Mouse (Mus musculus): Measurements from ENCODE around the gene E130114P18Rik. TPM values are rescaled to one million over a fixed set of nuclear protein-coding genes. Genes with fewer than 3 reads are reported as not detected.

The E130114P18Rik gene
- total and polyA plus RNA-seq, 2 experiments, result not detected

DNA sequence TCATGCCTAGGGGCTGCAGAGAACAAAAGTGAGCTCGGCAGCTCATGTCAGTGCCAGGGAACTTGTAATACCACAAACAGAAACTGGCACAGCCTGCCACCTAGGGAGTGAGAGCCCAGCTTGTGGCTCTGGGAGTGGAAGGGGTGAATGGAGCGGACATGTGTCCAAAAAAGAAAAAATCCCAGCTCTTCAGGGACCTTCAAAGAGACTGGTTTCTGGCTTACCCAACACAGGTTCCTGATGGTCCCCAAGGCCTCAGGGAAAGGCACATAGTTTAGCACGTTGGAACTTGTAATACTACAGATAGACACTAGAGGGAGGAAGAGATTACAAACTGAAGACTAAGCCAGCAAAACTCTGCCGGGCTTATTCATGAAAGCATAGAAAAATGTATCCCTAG is 213.2 kb downstream of the E130114P18Rik start:
- peak; percentile 65 for DNase-seq (ENCODE audit: extremely low read depth, low read depth, low spot score)
- TF ChIP-seq POLR2A (IDR thresholded peaks at IDR 0.05; ENCODE audit: extremely low read depth, insufficient read depth, low read length) (no peak), CTCF (IDR thresholded peaks at IDR 0.05; ENCODE audit: low read depth, low read length) (no peak)
- no peak overlapping the region for H3K9ac ChIP-seq (ENCODE audit: low read depth, low read length)
- WGBS, result 40% methylated on average over 4 of the region's 4 CpGs
- H3K27me3 ChIP-seq (ENCODE audit: control insufficient read depth, insufficient read depth, low read length), result no peaks in the 10 kb centered on the region
- no peaks in the 10 kb centered on the region for H3K79me2 ChIP-seq (ENCODE audit: control insufficient read depth, insufficient read depth, low read length)
- H3K4me1 ChIP-seq (ENCODE audit: control insufficient read depth, insufficient read depth, low read length), result no peaks in the 10 kb centered on the region
- H3K36me3 ChIP-seq (ENCODE audit: control insufficient read depth, insufficient read depth, low read length), result no peaks in the 10 kb centered on the region
- H3K4me3 ChIP-seq (ENCODE audit: insufficient read depth, low read depth, low read length), result no peak overlapping the region
- no peak overlapping the region for H3K27ac ChIP-seq (replicated peaks; ENCODE audit: insufficient read depth, low read depth, low read length)

DNA sequence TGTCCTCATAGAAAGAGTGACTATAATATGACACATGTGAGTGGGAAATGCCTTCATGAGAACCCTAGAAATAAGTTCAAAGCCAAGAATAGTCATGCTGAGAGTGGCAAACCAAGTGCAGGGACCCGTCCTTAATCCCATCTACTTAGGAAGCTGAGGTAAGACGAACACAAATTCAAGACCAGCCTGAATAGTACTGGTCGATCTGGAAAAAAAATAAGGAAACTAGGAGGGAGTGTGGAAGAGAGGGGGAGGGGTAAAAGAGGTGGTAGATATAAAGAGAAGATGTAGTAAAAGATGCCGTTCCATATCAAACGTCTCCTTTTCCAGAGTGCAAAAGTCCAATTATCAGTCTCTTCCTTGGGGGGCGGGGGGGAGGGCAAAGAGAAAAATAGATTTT is 213.7 kb downstream of the E130114P18Rik start:
- no peak overlapping the region for H3K4me3 ChIP-seq (ENCODE audit: insufficient read depth, low read depth, low read length)
- H3K27ac ChIP-seq (replicated peaks; ENCODE audit: insufficient read depth, low read depth, low read length), result no peak overlapping the region
- no peaks in the 10 kb centered on the region for H3K27me3 ChIP-seq (ENCODE audit: control insufficient read depth, insufficient read depth, low read length)
- H3K79me2 ChIP-seq (ENCODE audit: control insufficient read depth, insufficient read depth, low read length), result no peaks in the 10 kb centered on the region
- TF ChIP-seq POLR2A (IDR thresholded peaks at IDR 0.05; ENCODE audit: extremely low read depth, insufficient read depth, low read length), result no peak
- no peak for TF ChIP-seq CTCF (IDR thresholded peaks at IDR 0.05; ENCODE audit: low read depth, low read length)
- H3K9ac ChIP-seq (ENCODE audit: low read depth, low read length), result no peak overlapping the region
- no peaks in the 10 kb centered on the region for H3K36me3 ChIP-seq (ENCODE audit: control insufficient read depth, insufficient read depth, low read length)
- WGBS, result 77% methylated on average over 6 of the region's 6 CpGs
- no peak for DNase-seq (ENCODE audit: extremely low read depth, low read depth, low spot score)
- no peaks in the 10 kb centered on the region for H3K4me1 ChIP-seq (ENCODE audit: control insufficient read depth, insufficient read depth, low read length)

DNA sequence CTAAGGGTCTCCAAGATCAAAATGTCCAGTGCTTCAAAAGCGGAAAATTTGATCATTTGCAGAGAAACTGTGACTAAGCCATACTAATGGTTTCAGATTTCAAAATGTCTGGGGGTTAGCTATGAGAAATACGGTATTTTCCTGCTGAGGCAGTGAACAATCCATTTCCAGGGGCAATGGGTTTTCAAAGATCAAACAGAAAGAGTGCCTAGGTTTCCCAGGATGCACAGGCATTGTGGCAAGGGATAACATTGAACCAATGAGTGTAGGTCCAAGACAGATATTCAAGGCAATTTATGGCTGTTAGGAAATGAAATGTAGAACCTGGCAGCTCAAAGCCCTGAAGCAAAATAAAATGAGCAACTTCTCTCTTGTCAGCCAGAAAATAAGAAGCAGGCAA is 220.3 kb downstream of the E130114P18Rik start:
- DNase-seq (ENCODE audit: extremely low read depth, low read depth, low spot score), result peak; percentile 13
- Histone ChIP-seq H3K36me3 (ENCODE audit: control insufficient read depth, insufficient read depth, low read length) (no peaks in the 10 kb centered on the region), H3K79me2 (ENCODE audit: control insufficient read depth, insufficient read depth, low read length) (no peaks in the 10 kb centered on the region), H3K27ac (replicated peaks; ENCODE audit: insufficient read depth, low read depth, low read length) (0 out of 2 replicates have a peak overlapping the region, but pooled peaks have one; percentile 17), H3K27me3 (ENCODE audit: control insufficient read depth, insufficient read depth, low read length) (no peaks in the 10 kb centered on the region), H3K4me3 (ENCODE audit: insufficient read depth, low read depth, low read length) (no peak overlapping the region), H3K4me1 (ENCODE audit: control insufficient read depth, insufficient read depth, low read length) (peaks cover 1% of the 10 kb centered on the region; the same call in 1 of the 2 replicates), H3K9ac (ENCODE audit: low read depth, low read length) (no peak overlapping the region)
- no peak for TF ChIP-seq POLR2A (IDR thresholded peaks at IDR 0.05; ENCODE audit: extremely low read depth, insufficient read depth, low read length)
- no peak for TF ChIP-seq CTCF (IDR thresholded peaks at IDR 0.05; ENCODE audit: low read depth, low read length)
- WGBS, result 80% methylated on average over 2 of the region's 2 CpGs

DNA sequence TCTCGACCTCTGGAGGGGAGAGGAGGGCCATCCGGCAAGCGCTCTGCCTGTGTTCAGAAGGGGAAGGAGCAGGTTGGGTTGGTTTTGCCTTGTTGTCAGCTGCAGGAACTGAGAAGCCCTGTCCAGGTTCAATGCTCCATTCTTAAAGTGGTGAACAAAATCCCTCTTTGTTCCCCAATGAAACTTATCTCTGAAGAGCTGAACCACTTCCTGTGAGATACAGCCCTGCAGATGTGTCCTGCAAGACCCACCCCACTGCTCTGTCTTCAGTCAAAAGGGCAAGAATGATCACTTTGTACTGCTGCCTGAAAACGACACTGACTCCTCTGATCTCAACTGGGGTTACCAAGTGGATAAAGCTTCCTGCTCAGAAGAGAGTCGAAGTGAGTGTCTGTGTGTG is 233.9 kb downstream of the E130114P18Rik start:
- Histone ChIP-seq H3K36me3 (ENCODE audit: control insufficient read depth, insufficient read depth, low read length) (no peaks in the 10 kb centered on the region), H3K79me2 (ENCODE audit: control insufficient read depth, insufficient read depth, low read length) (no peaks in the 10 kb centered on the region), H3K27ac (replicated peaks; ENCODE audit: insufficient read depth, low read depth, low read length) (no peak overlapping the region), H3K4me1 (ENCODE audit: control insufficient read depth, insufficient read depth, low read length) (no peaks in the 10 kb centered on the region), H3K27me3 (ENCODE audit: control insufficient read depth, insufficient read depth, low read length) (no peaks in the 10 kb centered on the region), H3K9ac (ENCODE audit: low read depth, low read length) (no peak overlapping the region), H3K4me3 (ENCODE audit: insufficient read depth, low read depth, low read length) (no peak overlapping the region)
- 51% methylated on average over 5 of the region's 5 CpGs for whole genome bisulfite sequencing
- no peak for DNase-seq (ENCODE audit: extremely low read depth, low read depth, low spot score)
- TF ChIP-seq CTCF (IDR thresholded peaks at IDR 0.05; ENCODE audit: low read depth, low read length), result no peak

DNA sequence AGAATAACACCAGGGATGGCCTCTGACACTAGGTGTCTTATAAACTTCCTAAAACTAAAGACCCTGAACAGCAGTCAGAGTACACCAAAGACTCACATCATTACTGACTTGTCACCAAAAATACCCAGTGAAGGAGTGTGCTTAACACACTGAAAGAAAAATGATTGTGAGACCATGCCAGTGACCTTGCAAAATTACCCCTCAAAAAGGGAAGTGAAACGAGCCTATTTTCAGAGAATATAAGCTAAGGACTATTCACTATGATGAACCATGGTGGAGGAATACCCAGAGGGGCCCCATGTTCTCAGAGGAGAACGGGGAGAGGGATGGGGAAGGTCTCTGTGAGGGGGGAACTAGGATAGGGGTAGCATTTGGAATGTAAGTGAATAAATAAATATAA is 245.8 kb downstream of the E130114P18Rik start:
- H3K27me3 ChIP-seq (ENCODE audit: control insufficient read depth, insufficient read depth, low read length), result no peaks in the 10 kb centered on the region
- TF ChIP-seq CTCF (IDR thresholded peaks at IDR 0.05; ENCODE audit: low read depth, low read length) (no peak), POLR2A (IDR thresholded peaks at IDR 0.05; ENCODE audit: extremely low read depth, insufficient read depth, low read length) (no peak)
- H3K9ac ChIP-seq (ENCODE audit: low read depth, low read length), result no peak overlapping the region
- H3K36me3 ChIP-seq (ENCODE audit: control insufficient read depth, insufficient read depth, low read length), result no peaks in the 10 kb centered on the region
- H3K27ac ChIP-seq (replicated peaks; ENCODE audit: insufficient read depth, low read depth, low read length), result no peak overlapping the region
- WGBS, result 64% methylated on average over 2 of the region's 2 CpGs
- H3K4me1 ChIP-seq (ENCODE audit: control insufficient read depth, insufficient read depth, low read length), result no peaks in the 10 kb centered on the region
- H3K79me2 ChIP-seq (ENCODE audit: control insufficient read depth, insufficient read depth, low read length), result no peaks in the 10 kb centered on the region
- DNase-seq (ENCODE audit: extremely low read depth, low read depth, low spot score), result no peak
- H3K4me3 ChIP-seq (ENCODE audit: insufficient read depth, low read depth, low read length), result no peak overlapping the region

DNA sequence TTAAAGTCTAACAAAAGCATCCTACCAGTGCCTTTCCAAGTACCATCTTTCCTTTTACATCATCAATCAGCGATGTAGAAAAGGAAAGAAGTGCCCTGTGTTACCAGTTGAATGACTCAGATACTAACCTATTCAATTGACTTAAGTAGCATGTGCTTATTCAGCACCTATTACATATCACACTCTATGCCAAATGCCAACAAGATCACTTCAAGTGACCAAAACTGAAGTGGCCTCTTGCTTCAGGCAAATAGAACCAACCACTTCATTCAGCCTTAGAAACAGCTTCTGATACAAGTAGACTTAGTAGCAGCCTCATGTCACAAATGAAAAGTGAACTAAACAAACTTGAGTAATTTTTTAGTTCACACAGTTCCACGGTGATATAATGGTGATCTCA is 249.4 kb downstream of the E130114P18Rik start:
- Histone ChIP-seq H3K27ac (replicated peaks; ENCODE audit: insufficient read depth, low read depth, low read length) (no peak overlapping the region), H3K4me1 (ENCODE audit: control insufficient read depth, insufficient read depth, low read length) (no peaks in the 10 kb centered on the region), H3K27me3 (ENCODE audit: control insufficient read depth, insufficient read depth, low read length) (no peaks in the 10 kb centered on the region), H3K9ac (ENCODE audit: low read depth, low read length) (no peak overlapping the region), H3K79me2 (ENCODE audit: control insufficient read depth, insufficient read depth, low read length) (no peaks in the 10 kb centered on the region), H3K4me3 (ENCODE audit: insufficient read depth, low read depth, low read length) (no peak overlapping the region), H3K36me3 (ENCODE audit: control insufficient read depth, insufficient read depth, low read length) (no peaks in the 10 kb centered on the region)
- no peak for TF ChIP-seq CTCF (IDR thresholded peaks at IDR 0.05; ENCODE audit: low read depth, low read length)
- TF ChIP-seq POLR2A (IDR thresholded peaks at IDR 0.05; ENCODE audit: extremely low read depth, insufficient read depth, low read length), result no peak
- DNase-seq (ENCODE audit: extremely low read depth, low read depth, low spot score), result no peak
- 76% methylated on average over 2 of the region's 2 CpGs for WGBS

Other genes with a start within 250 kb of the E130114P18Rik start
- gene Nfia, start 5.3 kb downstream of the E130114P18Rik start, total RNA-seq (2014; rRNA removed), result 12.5 and 20.0 TPM in 2 replicates
- 31.7 and 32.2 TPM in 2 replicates for gene Nfia, start 5.3 kb downstream of the E130114P18Rik start, polyA plus RNA-seq (2012; rRNA removed)